Mouse (Mus musculus) small intestine, adult 2 months (tissue): ENCODE measurements around the gene Dnaaf5.

ENCODE experiments used
- CTCF ChIP-seq: fragments of 200-500 bp; IDR thresholded peaks from 2 replicates; pipeline ENCODE4 v1.5.1; 2012; ENCODE audit warnings: low read depth, mild to moderate bottlenecking, control low read depth, inconsistent platforms, low read length, moderate library complexity, mixed read lengths; ENCODE audit not compliant: insufficient replicate concordance, insufficient read length; ENCODE audit errors: extremely low read depth
- POLR2A ChIP-seq: fragments of 200-500 bp; IDR thresholded peaks from 2 replicates; pipeline ENCODE4 v1.6.1; 2012; ENCODE audit warnings: low read depth, mild to moderate bottlenecking, control low read depth, inconsistent platforms, low read length, moderate library complexity

- TF ChIP-seq POLR2A (no peak), CTCF (no peak)
Observed at GRCm38 (mm10) chr5:139184897-139185296, 34.9 kb downstream of the Dnaaf5 start.
